Mouse (Mus musculus): ENCODE data around the gene Mmrn1. TPM values are rescaled to one million over a fixed set of nuclear protein-coding genes. Genes with fewer than 3 reads are reported as not detected.
A peak's percentile ranks its signal among the peaks of the same experiment; 100 is the strongest.
"Not testable (repeated sequence)": the region's sequence is repeated elsewhere in the genome, so short reads cannot be mapped to it uniquely, and the experiment has no call there.

Gene Mmrn1
- polyA plus RNA-seq (2014; fragmentation: Nextera tagmentation; extraction: Ambion mirVana), result 9.9 and 10.0 TPM in 2 replicates

GRCm38 (mm10) chr6:60924676-60925075 lies at the start of gene Mmrn1:
Mmrn1 (plus strand) TSS chr6:60924976.
- not testable (repeated sequence) for H3K4me1 ChIP-seq (ENCODE audit: control insufficient read depth, insufficient read depth, low read length); H3K27me3 ChIP-seq (replicated peaks; ENCODE audit: control insufficient read depth, insufficient read depth, low read length); H3K4me2 ChIP-seq (ENCODE audit: low read depth, low read length); ATAC-seq (ENCODE audit: low read depth); H3K9ac ChIP-seq (ENCODE audit: low read depth, low read length); H3K9me3 ChIP-seq (ENCODE audit: control insufficient read depth, low read length); H3K27ac ChIP-seq (replicated peaks; ENCODE audit: low read depth, low read length); DNase-seq (ENCODE audit: low spot score); H3K4me3 ChIP-seq (ENCODE audit: low read depth, low read length); H3K36me3 ChIP-seq (ENCODE audit: control insufficient read depth, insufficient read depth, low read length)
- WGBS, result 94% methylated on average over 20 of the region's 20 CpGs

GRCm38 (mm10) chr6:60880362-60880761 lies 44.4 kb upstream of the Mmrn1 start:
- ATAC-seq (ENCODE audit: low read depth) (no peak), DNase-seq (ENCODE audit: low spot score) (no peak)
- H3K4me2 ChIP-seq (ENCODE audit: low read depth, low read length), result no peak overlapping the region
- WGBS, result 82% methylated on average over 7 of the region's 7 CpGs
- no peak overlapping the region for H3K4me3 ChIP-seq (ENCODE audit: low read depth, low read length)
- H3K27ac ChIP-seq (replicated peaks; ENCODE audit: low read depth, low read length), result no peak overlapping the region
- H3K9me3 ChIP-seq (ENCODE audit: control insufficient read depth, low read length), result no peaks in the 10 kb centered on the region
- no peaks in the 10 kb centered on the region for H3K27me3 ChIP-seq (replicated peaks; ENCODE audit: control insufficient read depth, insufficient read depth, low read length)
- H3K4me1 ChIP-seq (ENCODE audit: control insufficient read depth, insufficient read depth, low read length), result no peaks in the 10 kb centered on the region
- no peak overlapping the region for H3K9ac ChIP-seq (ENCODE audit: low read depth, low read length)
- no peaks in the 10 kb centered on the region for H3K36me3 ChIP-seq (ENCODE audit: control insufficient read depth, insufficient read depth, low read length)

- Histone ChIP-seq H3K27me3 (replicated peaks; ENCODE audit: control insufficient read depth, insufficient read depth, low read length) (no peaks in the 10 kb centered on the region), H3K36me3 (ENCODE audit: control insufficient read depth, insufficient read depth, low read length) (no peaks in the 10 kb centered on the region), H3K4me3 (ENCODE audit: low read depth, low read length) (no peak overlapping the region), H3K27ac (replicated peaks; ENCODE audit: low read depth, low read length) (no peak overlapping the region), H3K4me1 (ENCODE audit: control insufficient read depth, insufficient read depth, low read length) (no peaks in the 10 kb centered on the region), H3K4me2 (ENCODE audit: low read depth, low read length) (no peak overlapping the region), H3K9me3 (ENCODE audit: control insufficient read depth, low read length) (no peaks in the 10 kb centered on the region), H3K9ac (ENCODE audit: low read depth, low read length) (no peak overlapping the region)
- ATAC-seq (ENCODE audit: low read depth) (no peak), DNase-seq (ENCODE audit: low spot score) (no peak)
- 57% methylated on average over 2 of the region's 2 CpGs for WGBS
These were observed 43.2 kb upstream of the Mmrn1 start for GRCm38 (mm10) chr6:60881534-60881933.

- Histone ChIP-seq H3K9me3 (ENCODE audit: control insufficient read depth, low read length) (no peaks in the 10 kb centered on the region), H3K27me3 (replicated peaks; ENCODE audit: control insufficient read depth, insufficient read depth, low read length) (no peaks in the 10 kb centered on the region), H3K4me3 (ENCODE audit: low read depth, low read length) (no peak overlapping the region), H3K4me2 (ENCODE audit: low read depth, low read length) (no peak overlapping the region), H3K9ac (ENCODE audit: low read depth, low read length) (no peak overlapping the region), H3K36me3 (ENCODE audit: control insufficient read depth, insufficient read depth, low read length) (no peaks in the 10 kb centered on the region), H3K27ac (replicated peaks; ENCODE audit: low read depth, low read length) (no peak overlapping the region), H3K4me1 (ENCODE audit: control insufficient read depth, insufficient read depth, low read length) (no peaks in the 10 kb centered on the region)
- 73% methylated on average over 2 of the region's 2 CpGs for WGBS
- DNase-seq (ENCODE audit: low spot score) (no peak), ATAC-seq (ENCODE audit: low read depth) (no peak)
These were observed 17.5 kb upstream of the Mmrn1 start for GRCm38 (mm10) chr6:60907272-60907671.

GRCm38 (mm10) chr6:60931364-60931763 lies 6.6 kb downstream of the Mmrn1 start:
- no peaks in the 10 kb centered on the region for H3K9me3 ChIP-seq (ENCODE audit: control insufficient read depth, low read length)
- ATAC-seq (ENCODE audit: low read depth) (peak; percentile 77; the same call in 1 of the 2 replicates), DNase-seq (ENCODE audit: low spot score) (peak; percentile 53)
- no peaks in the 10 kb centered on the region for H3K4me1 ChIP-seq (ENCODE audit: control insufficient read depth, insufficient read depth, low read length)
- H3K4me2 ChIP-seq (ENCODE audit: low read depth, low read length), result no peak overlapping the region
- H3K4me3 ChIP-seq (ENCODE audit: low read depth, low read length), result no peak overlapping the region
- H3K9ac ChIP-seq (ENCODE audit: low read depth, low read length), result no peak overlapping the region
- no peaks in the 10 kb centered on the region for H3K27me3 ChIP-seq (replicated peaks; ENCODE audit: control insufficient read depth, insufficient read depth, low read length)
- H3K27ac ChIP-seq (replicated peaks; ENCODE audit: low read depth, low read length), result no peak overlapping the region
- H3K36me3 ChIP-seq (ENCODE audit: control insufficient read depth, insufficient read depth, low read length), result no peaks in the 10 kb centered on the region

- no peaks in the 10 kb centered on the region for H3K9me3 ChIP-seq (ENCODE audit: control insufficient read depth, low read length)
- no peak overlapping the region for H3K27ac ChIP-seq (replicated peaks; ENCODE audit: low read depth, low read length)
- WGBS, result 64% methylated on average over 4 of the region's 4 CpGs
- no peak for DNase-seq (ENCODE audit: low spot score)
- no peak overlapping the region for H3K9ac ChIP-seq (ENCODE audit: low read depth, low read length)
- H3K36me3 ChIP-seq (ENCODE audit: control insufficient read depth, insufficient read depth, low read length), result no peaks in the 10 kb centered on the region
- no peak overlapping the region for H3K4me3 ChIP-seq (ENCODE audit: low read depth, low read length)
- no peak overlapping the region for H3K4me2 ChIP-seq (ENCODE audit: low read depth, low read length)
- no peak for ATAC-seq (ENCODE audit: low read depth)
- H3K27me3 ChIP-seq (replicated peaks; ENCODE audit: control insufficient read depth, insufficient read depth, low read length), result no peaks in the 10 kb centered on the region
- no peaks in the 10 kb centered on the region for H3K4me1 ChIP-seq (ENCODE audit: control insufficient read depth, insufficient read depth, low read length)
These were observed 10.1 kb downstream of the Mmrn1 start for GRCm38 (mm10) chr6:60934835-60935234.

- no peak for ATAC-seq (ENCODE audit: low read depth)
- Histone ChIP-seq H3K4me1 (ENCODE audit: control insufficient read depth, insufficient read depth, low read length) (no peaks in the 10 kb centered on the region), H3K27me3 (replicated peaks; ENCODE audit: control insufficient read depth, insufficient read depth, low read length) (no peaks in the 10 kb centered on the region), H3K4me3 (ENCODE audit: low read depth, low read length) (no peak overlapping the region), H3K9ac (ENCODE audit: low read depth, low read length) (no peak overlapping the region), H3K9me3 (ENCODE audit: control insufficient read depth, low read length) (no peaks in the 10 kb centered on the region), H3K4me2 (ENCODE audit: low read depth, low read length) (no peak overlapping the region), H3K27ac (replicated peaks; ENCODE audit: low read depth, low read length) (no peak overlapping the region), H3K36me3 (ENCODE audit: control insufficient read depth, insufficient read depth, low read length) (no peaks in the 10 kb centered on the region)
- WGBS, result 63% methylated on average over 4 of the region's 4 CpGs
- DNase-seq (ENCODE audit: low spot score), result no peak
These were observed 10.8 kb downstream of the Mmrn1 start for GRCm38 (mm10) chr6:60935448-60936130.

GRCm38 (mm10) chr6:60944178-60944577 lies 19.4 kb downstream of the Mmrn1 start:
- H3K27me3 ChIP-seq (replicated peaks; ENCODE audit: control insufficient read depth, insufficient read depth, low read length), result no peaks in the 10 kb centered on the region
- H3K36me3 ChIP-seq (ENCODE audit: control insufficient read depth, insufficient read depth, low read length), result no peaks in the 10 kb centered on the region
- WGBS, result 66% methylated on average over 7 of the region's 7 CpGs
- H3K4me2 ChIP-seq (ENCODE audit: low read depth, low read length), result no peak overlapping the region
- H3K9ac ChIP-seq (ENCODE audit: low read depth, low read length), result no peak overlapping the region
- no peak overlapping the region for H3K27ac ChIP-seq (replicated peaks; ENCODE audit: low read depth, low read length)
- no peak overlapping the region for H3K4me3 ChIP-seq (ENCODE audit: low read depth, low read length)
- DNase-seq (ENCODE audit: low spot score), result no peak
- H3K4me1 ChIP-seq (ENCODE audit: control insufficient read depth, insufficient read depth, low read length), result no peaks in the 10 kb centered on the region
- ATAC-seq (ENCODE audit: low read depth), result no peak
- H3K9me3 ChIP-seq (ENCODE audit: control insufficient read depth, low read length), result no peaks in the 10 kb centered on the region

- Histone ChIP-seq H3K27me3 (replicated peaks; ENCODE audit: control insufficient read depth, insufficient read depth, low read length) (no peaks in the 10 kb centered on the region), H3K4me3 (ENCODE audit: low read depth, low read length) (no peak overlapping the region), H3K27ac (replicated peaks; ENCODE audit: low read depth, low read length) (no peak overlapping the region), H3K9ac (ENCODE audit: low read depth, low read length) (no peak overlapping the region), H3K4me1 (ENCODE audit: control insufficient read depth, insufficient read depth, low read length) (no peaks in the 10 kb centered on the region), H3K4me2 (ENCODE audit: low read depth, low read length) (no peak overlapping the region), H3K36me3 (ENCODE audit: control insufficient read depth, insufficient read depth, low read length) (no peaks in the 10 kb centered on the region), H3K9me3 (ENCODE audit: control insufficient read depth, low read length) (no peaks in the 10 kb centered on the region)
- 72% methylated on average over 9 of the region's 9 CpGs for WGBS
- no peak for DNase-seq (ENCODE audit: low spot score)
- ATAC-seq (ENCODE audit: low read depth), result no peak
These were observed 19.8 kb downstream of the Mmrn1 start for GRCm38 (mm10) chr6:60944621-60945020.

Measured in embryonic facial prominence, embryonic 14.5 days (tissue).